Mouse (Mus musculus) hindbrain, embryonic 10.5 days (tissue): ENCODE results near the gene Pex7. TPM values are rescaled to one million over a fixed set of nuclear protein-coding genes. Genes with fewer than 3 reads are reported as not detected.

ENCODE experiments used
- DNase-seq: peaks from one replicate; pipeline ENCODE4 v3.0.0-alpha.2; 2017; ENCODE audit warnings: low spot score
- H3K27ac ChIP-seq: fragments of 300-500 bp; sonication (generic); 2 replicates; pipeline ENCODE4 v1.5.1; 2016; ENCODE audit warnings: mild to moderate bottlenecking, moderate library complexity
- H3K27me3 ChIP-seq: fragments of 300-500 bp; sonication (generic); 2 replicates; pipeline ENCODE4 v1.6.1; 2016; ENCODE audit warnings: mild to moderate bottlenecking; ENCODE audit not compliant: poor library complexity, insufficient read depth, severe bottlenecking
- H3K36me3 ChIP-seq: fragments of 300-500 bp; sonication (generic); 2 replicates; pipeline ENCODE4 v1.6.1; 2016; ENCODE audit warnings: mild to moderate bottlenecking, moderate library complexity
- H3K4me1 ChIP-seq: fragments of 300-500 bp; sonication (generic); replicated peaks from 2 replicates; pipeline ENCODE4 v1.6.1; 2016; ENCODE audit warnings: mild to moderate bottlenecking
- H3K4me3 ChIP-seq: fragments of 300-500 bp; sonication (generic); 2 replicates; pipeline ENCODE4 v1.5.1; 2016; ENCODE audit warnings: mild to moderate bottlenecking, moderate library complexity
- H3K9me3 ChIP-seq: fragments of 300-500 bp; sonication (generic); 2 replicates; pipeline ENCODE4 v1.6.1; 2016; ENCODE audit warnings: mild to moderate bottlenecking, moderate library complexity
- WGBS: fragments of 180-500 bp; shearing (Covaris S2); methylation state at CpG from one replicate; pipeline ENCODE4 v1.1.7; 2016; 5-methylcytosine and 5-hydroxymethylcytosine counted together
- polyA plus RNA-seq: library from polyadenylated mRNA; unstranded; fragments of >200 nt; fragmentation: Nextera tagmentation; extraction: Ambion mirVana; gene quantifications from 2 replicates; pipeline ENCODE4 v1.2.1, GENCODE M21; 2016

Gene Pex7
- polyA plus RNA-seq, 1 experiment from 2014 or later: 31.7 TPM

DNA sequence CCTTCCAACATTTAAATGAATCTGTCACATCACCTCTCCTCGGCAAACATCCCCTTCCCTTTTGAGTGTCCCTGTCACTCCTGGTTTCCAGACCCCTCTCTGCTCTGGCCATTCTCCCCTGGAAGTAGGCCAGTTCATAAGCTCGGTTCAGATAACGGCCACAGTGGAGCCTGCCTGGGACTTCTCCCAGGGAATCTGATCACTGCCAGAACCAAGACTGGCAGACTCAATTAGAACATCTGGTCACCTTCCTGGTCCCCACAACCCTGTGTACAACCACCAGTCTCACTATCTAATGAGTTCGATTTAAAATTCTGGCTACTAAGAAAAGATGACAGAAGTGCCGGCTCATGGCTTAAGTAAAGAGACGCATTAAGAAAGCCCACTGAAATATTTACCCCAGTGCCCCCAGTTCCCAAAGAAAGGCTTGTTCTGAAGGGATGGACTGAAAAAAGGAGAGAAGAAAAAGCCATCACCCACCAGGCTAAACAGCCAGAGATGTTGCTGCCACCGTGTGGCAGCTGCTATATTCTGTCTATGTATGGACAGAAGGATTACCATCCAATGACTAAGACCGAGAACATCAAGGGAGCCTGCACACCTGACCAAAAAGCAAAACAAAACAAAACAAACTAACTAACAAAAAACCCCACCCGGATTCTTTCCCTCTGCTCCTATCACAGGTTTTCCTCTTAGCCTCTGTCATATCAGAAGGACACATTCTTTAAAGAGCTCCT is 95.9 kb downstream of the Pex7 start:
- no peak overlapping the region for H3K27ac ChIP-seq
- no peaks in the 10 kb centered on the region for H3K9me3 ChIP-seq
- no peaks in the 10 kb centered on the region for H3K36me3 ChIP-seq
- no peak for DNase-seq
- H3K27me3 ChIP-seq: no peaks in the 10 kb centered on the region
- WGBS: 67% methylated on average over 9 of the region's 9 CpGs
- no peak overlapping the region for H3K4me3 ChIP-seq
- peaks cover 8% of the 10 kb centered on the region; the same call in 1 of the 2 replicates for H3K4me1 ChIP-seq

DNA sequence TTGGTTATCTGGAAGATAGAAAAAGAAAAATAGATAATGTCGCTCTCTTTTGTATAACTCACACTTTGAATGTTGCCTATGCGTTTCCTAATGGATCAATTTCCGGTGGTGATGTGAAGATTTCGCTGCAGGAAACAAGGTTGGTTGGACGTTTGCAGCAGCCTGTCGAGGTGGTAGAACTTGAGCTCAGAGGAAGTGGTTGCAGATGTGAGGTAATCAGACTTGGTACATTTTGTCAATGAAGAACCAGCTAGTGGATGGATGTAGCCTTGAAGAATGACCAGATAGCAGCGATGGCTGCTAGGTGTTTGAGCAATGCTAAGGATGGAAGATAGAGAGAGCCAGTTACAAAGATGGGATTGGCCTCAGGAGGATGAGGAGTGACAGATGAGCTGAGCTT is 102.7 kb downstream of the Pex7 start:
- H3K27me3 ChIP-seq: no peaks in the 10 kb centered on the region
- H3K4me1 ChIP-seq: no peaks in the 10 kb centered on the region
- no peaks in the 10 kb centered on the region for H3K9me3 ChIP-seq
- DNase-seq: no peak
- no peak overlapping the region for H3K27ac ChIP-seq
- H3K4me3 ChIP-seq: no peak overlapping the region
- no peaks in the 10 kb centered on the region for H3K36me3 ChIP-seq
- 91% methylated on average over 7 of the region's 7 CpGs for WGBS

Other genes starting within 250 kb of the Pex7 start
- 0.14 TPM in 1 of 2 replicates, not detected in the other for gene Il20ra, start 195.1 kb downstream of the Pex7 start, polyA plus RNA-seq
- 0.71 and 0.78 TPM in 2 replicates for gene Slc35d3, start 56.2 kb downstream of the Pex7 start, polyA plus RNA-seq
- 0.46 and 0.55 TPM in 2 replicates for gene Map3k5, start 26.8 kb upstream of the Pex7 start, polyA plus RNA-seq
- gene Map7, start 240.8 kb upstream of the Pex7 start, polyA plus RNA-seq: 8.9 and 10.0 TPM in 2 replicates